Mouse (Mus musculus) gastrocnemius, postnatal 10 days (tissue): ENCODE data around the gene Ttc28. TPM values are rescaled to one million over a fixed set of nuclear protein-coding genes. Genes with fewer than 3 reads are reported as not detected.

Source experiments
- DNase-seq: peaks from one replicate; pipeline ENCODE4 v3.0.0; 2021; ENCODE audit warnings: mixed read lengths
- total RNA-seq, 2 experiments: library from RNA; stranded (reverse); gene quantifications; 2 replicates each; pipeline ENCODE4 v1.2.3; 2021

Gene Ttc28
- total RNA-seq, 2 experiments from 2014 or later: 24.5 to 25.2 TPM

GRCm38 (mm10) chr5:110888596-110888995, 9.0 kb downstream of the Ttc28 start:
- DNase-seq: no peak

DNA sequence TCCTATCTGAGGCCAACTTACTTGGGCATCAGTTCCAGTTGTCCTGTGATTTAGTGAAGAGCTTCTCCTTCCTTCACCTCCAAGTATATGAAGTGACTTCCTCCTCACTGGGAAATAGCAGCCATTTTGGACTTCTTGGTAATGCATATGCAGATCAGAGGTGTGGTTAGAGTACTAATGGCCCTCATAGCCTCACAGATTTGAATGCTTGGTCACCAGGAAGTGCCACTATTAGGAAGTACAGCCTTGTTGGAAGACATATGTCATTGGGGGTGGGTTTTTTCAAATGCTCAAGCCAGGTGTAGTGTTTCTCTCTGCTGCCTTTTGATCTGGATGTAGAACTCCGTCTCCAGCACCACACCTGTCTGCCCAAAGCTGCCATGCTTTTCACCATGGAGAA, 10.3 kb downstream of the Ttc28 start:
- DNase-seq: no peak

DNA sequence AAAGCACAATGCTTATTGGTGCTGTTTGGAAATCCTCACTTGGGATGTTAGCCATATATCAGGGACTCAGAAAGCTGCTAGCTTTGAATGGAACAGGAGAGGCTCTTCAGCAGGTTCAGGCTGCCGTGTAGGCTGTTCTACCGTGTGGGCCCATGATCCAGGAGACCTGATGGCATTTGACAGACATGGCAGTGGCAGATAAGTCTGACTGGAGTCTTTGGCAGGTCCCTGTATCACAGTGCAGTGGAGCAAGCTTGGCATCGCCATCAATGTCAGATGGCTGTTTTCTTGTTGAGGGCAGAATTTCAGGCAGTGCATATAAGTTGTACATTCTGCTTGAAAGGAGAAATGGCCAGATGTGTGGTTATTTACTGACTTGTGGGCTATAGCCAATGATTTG, 11.0 kb downstream of the Ttc28 start:
- no peak for DNase-seq

- no peak for DNase-seq
Observed at GRCm38 (mm10) chr5:110897114-110897788, 17.6 kb downstream of the Ttc28 start.

DNA sequence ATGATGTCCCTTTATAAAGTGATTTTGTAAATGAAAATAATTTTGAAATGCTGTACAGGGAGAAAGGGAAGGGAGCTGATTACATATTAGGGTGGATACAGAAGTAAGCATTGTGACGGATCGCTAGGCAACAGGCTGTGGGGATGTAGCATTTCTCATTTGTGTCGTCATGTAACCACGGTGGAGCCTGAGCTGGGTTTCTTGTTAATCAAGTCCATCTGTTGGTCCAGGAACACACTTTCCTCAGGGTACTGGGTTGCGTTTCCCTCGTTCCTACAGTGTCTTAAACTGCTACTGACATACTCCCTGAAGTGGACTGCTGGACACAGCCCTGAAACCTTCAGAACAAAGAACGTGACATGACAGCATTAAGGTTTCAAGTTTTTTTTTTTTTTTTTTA, 18.6 kb downstream of the Ttc28 start:
- DNase-seq: no peak

DNA sequence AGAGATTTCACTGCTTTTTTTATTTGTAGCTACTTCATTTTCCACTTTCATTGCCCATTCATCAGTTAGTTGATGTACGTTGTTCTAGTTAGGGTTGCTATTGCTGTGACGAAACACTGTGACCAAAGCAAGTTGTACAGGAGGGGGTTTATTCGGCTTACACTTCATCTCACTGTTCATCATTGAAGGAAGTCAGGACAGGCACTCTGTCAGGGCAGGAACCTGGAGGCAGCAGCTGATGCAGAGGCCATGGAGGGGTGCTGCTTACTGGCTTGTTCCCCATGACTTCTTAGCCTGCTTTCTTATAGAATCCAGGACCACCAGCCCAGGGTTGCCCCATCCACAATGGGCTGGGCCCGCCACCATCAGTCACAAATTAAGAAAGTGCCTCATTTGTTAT, 19.2 kb downstream of the Ttc28 start:
- no peak for DNase-seq

DNA sequence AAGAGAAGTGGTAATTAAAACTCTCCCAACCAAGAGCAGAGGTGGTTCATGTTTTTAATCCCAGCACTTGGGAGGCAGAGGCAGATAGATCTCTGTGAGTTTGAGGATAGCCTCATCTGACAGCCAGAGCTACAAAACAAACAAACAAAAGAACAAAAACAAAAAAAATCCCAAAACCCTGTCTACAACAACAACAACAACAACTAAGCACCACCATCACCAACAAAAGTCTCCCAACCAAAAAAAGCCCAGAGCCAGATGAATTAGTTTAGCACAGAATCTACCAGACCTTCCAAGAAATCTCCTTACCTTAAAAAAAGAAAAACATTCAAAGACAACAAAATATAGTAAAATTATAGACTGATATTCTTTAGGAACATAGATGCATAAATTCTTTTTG, 20.7 kb downstream of the Ttc28 start:
- no peak for DNase-seq

GRCm38 (mm10) chr5:110906708-110907107, 27.1 kb downstream of the Ttc28 start:
- no peak for DNase-seq

- DNase-seq: no peak
Observed at GRCm38 (mm10) chr5:110908879-110909278, 29.3 kb downstream of the Ttc28 start.

DNA sequence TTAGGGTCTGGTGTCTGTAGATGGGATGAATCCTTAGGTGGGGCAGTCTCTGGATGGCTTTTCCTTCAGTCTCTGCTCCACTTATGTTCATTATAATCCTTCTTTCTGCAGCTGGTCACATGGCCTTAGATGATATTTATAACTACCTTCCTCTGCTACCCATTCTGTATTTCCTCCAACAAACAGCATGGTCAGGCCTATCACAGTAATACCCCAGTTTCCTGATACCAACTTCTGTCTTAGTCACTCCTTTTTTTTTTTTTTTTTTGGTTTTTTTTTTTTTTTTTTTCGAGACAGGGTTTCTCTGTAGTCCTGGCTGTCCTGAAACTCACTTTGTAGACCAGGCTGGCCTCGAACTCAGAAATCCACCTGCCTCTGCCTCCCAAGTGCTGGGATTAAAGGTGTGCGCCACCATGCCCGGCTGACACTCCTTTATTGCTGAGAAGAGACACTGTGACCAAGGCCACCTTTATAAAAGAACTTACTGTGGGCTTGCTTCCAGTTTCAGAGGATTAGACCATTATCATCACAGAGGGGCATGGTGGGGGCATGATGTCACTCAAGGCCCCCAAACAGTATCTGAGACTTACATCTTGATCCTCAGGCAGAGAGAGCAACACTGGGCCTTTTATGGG, 30.5 kb downstream of the Ttc28 start:
- no peak for DNase-seq

- DNase-seq: no peak
Observed at GRCm38 (mm10) chr5:110914859-110915258, 35.3 kb downstream of the Ttc28 start.

GRCm38 (mm10) chr5:110916241-110916640, 36.6 kb downstream of the Ttc28 start:
- no peak for DNase-seq

- no peak for DNase-seq
Observed at GRCm38 (mm10) chr5:110919541-110919940, 39.9 kb downstream of the Ttc28 start.

- no peak for DNase-seq
Observed at GRCm38 (mm10) chr5:110923336-110923735, 43.7 kb downstream of the Ttc28 start.

GRCm38 (mm10) chr5:110924636-110925035, 45.0 kb downstream of the Ttc28 start:
- DNase-seq: no peak

DNA sequence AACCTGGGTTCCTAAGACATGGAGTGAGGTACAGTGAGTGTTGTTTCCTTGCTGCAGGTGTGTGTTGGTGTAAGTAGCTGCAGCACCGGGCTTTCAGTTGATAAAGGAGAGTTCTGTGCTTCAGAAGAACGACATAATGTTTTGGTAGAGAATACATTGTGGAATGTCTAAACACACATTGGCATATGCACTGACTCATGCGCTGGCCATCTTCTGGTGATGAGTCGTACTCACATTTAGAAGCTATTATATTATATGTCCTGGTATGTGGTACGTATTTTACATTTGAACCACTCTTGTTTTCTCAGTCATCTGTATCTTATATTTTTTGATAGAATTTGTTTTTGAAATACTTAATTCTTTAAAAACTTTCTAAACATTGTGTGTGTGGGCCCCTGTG, 46.2 kb downstream of the Ttc28 start:
- DNase-seq: no peak

DNA sequence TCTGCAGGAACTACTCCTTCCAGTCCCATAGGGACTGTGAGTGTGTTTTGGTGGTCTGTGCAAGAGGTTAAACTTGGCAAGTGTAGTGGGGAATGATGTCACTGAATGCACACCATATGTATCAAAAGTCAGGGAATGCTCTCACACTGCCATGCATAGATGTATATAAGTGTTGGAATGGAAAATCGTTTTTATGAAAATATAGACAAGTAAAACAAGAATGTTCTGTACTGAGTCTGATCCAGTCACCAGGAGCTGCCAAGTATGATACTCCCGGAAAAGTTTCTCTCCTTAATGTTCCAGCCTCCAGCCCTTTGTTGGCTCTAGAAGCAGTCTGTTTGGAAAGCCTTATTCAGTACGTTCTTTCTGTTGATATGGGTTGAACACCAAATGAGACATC, 48.7 kb downstream of the Ttc28 start:
- no peak for DNase-seq

GRCm38 (mm10) chr5:110929306-110929705, 49.7 kb downstream of the Ttc28 start:
- no peak for DNase-seq

- no peak for DNase-seq
Observed at GRCm38 (mm10) chr5:110936606-110937005, 57.0 kb downstream of the Ttc28 start.

DNA sequence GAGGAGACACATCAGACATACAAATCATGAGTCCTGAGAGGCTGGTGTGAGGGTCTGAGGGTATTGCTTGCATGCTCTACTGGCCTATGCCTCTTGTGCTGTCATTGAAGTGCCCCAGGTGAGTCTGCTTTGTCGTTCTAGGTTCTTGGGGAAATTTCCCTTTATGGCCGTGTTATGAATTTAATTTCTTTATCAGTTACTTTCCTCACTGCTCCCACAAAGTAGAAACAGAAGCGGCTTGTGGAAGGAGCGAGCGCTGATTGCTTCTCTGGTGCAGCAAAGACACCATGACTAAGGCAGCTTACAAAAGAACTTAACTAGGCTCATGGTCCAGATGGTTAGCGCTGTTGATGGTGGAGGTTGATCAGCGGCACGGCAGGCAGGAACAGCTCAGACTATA, 64.7 kb downstream of the Ttc28 start:
- no peak for DNase-seq

GRCm38 (mm10) chr5:110948476-110949399, 69.1 kb downstream of the Ttc28 start:
- no peak for DNase-seq

- DNase-seq: no peak
Observed at GRCm38 (mm10) chr5:110949791-110950190, 70.2 kb downstream of the Ttc28 start.

- no peak for DNase-seq
Observed at GRCm38 (mm10) chr5:110958196-110958595, 78.6 kb downstream of the Ttc28 start.
